Mouse (Mus musculus) spleen, postnatal 36 days (tissue): ENCODE data around the gene Hip1r.
"Not testable (repeated sequence)": the region's sequence is repeated elsewhere in the genome, so short reads cannot be mapped to it uniquely, and the experiment has no call there.

ENCODE experiments used
- DNase-seq, 2 experiments: peaks; one replicate each; pipeline ENCODE4 v3.0.0; 2022; ENCODE audit warnings: low spot score in 2 of 2, mixed read lengths in 1 of 2

Gene Hip1r

GRCm38 (mm10) chr5:124035806-124036205 is 62.4 kb downstream of the Hip1r start:
- DNase-seq: no peak

GRCm38 (mm10) chr5:124036341-124036740 is 62.9 kb downstream of the Hip1r start:
- no peak for DNase-seq

- DNase-seq: peak; percentile 64 to 67
Measured at GRCm38 (mm10) chr5:124036836-124037235, 63.4 kb downstream of the Hip1r start.

GRCm38 (mm10) chr5:124039602-124040001 is 66.2 kb downstream of the Hip1r start:
- no peak for DNase-seq

GRCm38 (mm10) chr5:124041097-124041496 is 67.7 kb downstream of the Hip1r start:
- DNase-seq: no peak

GRCm38 (mm10) chr5:124043212-124043978 is 70.0 kb downstream of the Hip1r start:
- DNase-seq: no peak

- DNase-seq: no peak
Measured at GRCm38 (mm10) chr5:124043999-124044398, 70.6 kb downstream of the Hip1r start.

- no peak for DNase-seq
Measured at GRCm38 (mm10) chr5:124045453-124046010, 72.1 kb downstream of the Hip1r start.

GRCm38 (mm10) chr5:124046741-124047401 is 73.4 kb downstream of the Hip1r start:
- DNase-seq: no peak

GRCm38 (mm10) chr5:124049249-124050045 is 76.0 kb downstream of the Hip1r start:
- DNase-seq: no peak

GRCm38 (mm10) chr5:124050095-124051050 is 76.9 kb downstream of the Hip1r start:
- DNase-seq: peak; percentile 75 to 78

- DNase-seq: peak; percentile 49 to 78
Measured at GRCm38 (mm10) chr5:124051899-124052491, 78.6 kb downstream of the Hip1r start.

- not testable (repeated sequence) for DNase-seq
Measured at GRCm38 (mm10) chr5:124052641-124053040, 79.2 kb downstream of the Hip1r start.
